Mouse (Mus musculus) myocyte (in vitro differentiated cells): ENCODE results near the gene Hspbp1. TPM values are rescaled to one million over a fixed set of nuclear protein-coding genes. Genes with fewer than 3 reads are reported as not detected.

Source experiments
- H3K27me3 ChIP-seq: one replicate; pipeline ENCODE4 v1.6.1; 2011; ENCODE audit not compliant: control insufficient read depth, insufficient read depth, insufficient read length
- H3K36me3 ChIP-seq: one replicate; pipeline ENCODE4 v1.6.1; 2011; ENCODE audit not compliant: control insufficient read depth, insufficient read depth
- H3K4me2 ChIP-seq: one replicate; pipeline ENCODE4 v1.6.1; 2011; ENCODE audit warnings: low read depth, control low read depth
- H3K4me3 ChIP-seq: one replicate; pipeline ENCODE4 v1.5.1; 2011; ENCODE audit warnings: mild to moderate bottlenecking, control low read depth, moderate library complexity
- H3K79me2 ChIP-seq: one replicate; pipeline ENCODE4 v1.6.1; 2011; ENCODE audit not compliant: control insufficient read depth, insufficient read depth
- H3ac ChIP-seq: one replicate; pipeline ENCODE4 v1.6.1; 2011; ENCODE audit not compliant: control insufficient read depth, insufficient read length
- CEBPB ChIP-seq: IDR thresholded peaks from 2 replicates; pipeline ENCODE4 v1.6.1; 2011; ENCODE audit warnings: mild to moderate bottlenecking, moderate library complexity; ENCODE audit not compliant: poor library complexity, insufficient read depth, severe bottlenecking
- E2F4 ChIP-seq: IDR thresholded peaks from one replicate; pipeline ENCODE4 v1.6.1; 2011; ENCODE audit warnings: mild to moderate bottlenecking, control low read depth, moderate library complexity; ENCODE audit not compliant: insufficient read depth
- MAX ChIP-seq: IDR thresholded peaks from one replicate; pipeline ENCODE4 v1.6.1; 2011; ENCODE audit warnings: low read depth, mild to moderate bottlenecking, control low read depth
- MYOD1 ChIP-seq, 3 experiments: IDR thresholded peaks; one replicate each; pipeline ENCODE4 v1.6.1; 2011; ENCODE audit warnings: control low read depth in 2 of 3, low read depth in 2 of 3, mild to moderate bottlenecking in 2 of 3, moderate library complexity in 1 of 3; ENCODE audit not compliant: insufficient read length in 2 of 3, control insufficient read depth in 1 of 3
- MYOG ChIP-seq, 3 experiments: IDR thresholded peaks; one replicate each; pipeline ENCODE4 v1.6.1; 2011; ENCODE audit warnings: control low read depth in 2 of 3, low read depth in 2 of 3, mild to moderate bottlenecking in 2 of 3; ENCODE audit not compliant: insufficient read length in 2 of 3, control insufficient read depth in 1 of 3, insufficient read depth in 1 of 3
- POLR2A ChIP-seq: IDR thresholded peaks from one replicate; pipeline ENCODE4 v1.6.1; 2011; ENCODE audit warnings: low read depth, mild to moderate bottlenecking, control low read depth, moderate library complexity; ENCODE audit not compliant: insufficient read length
- POLR2AphosphoS2 ChIP-seq: IDR thresholded peaks from one replicate; pipeline ENCODE4 v1.6.1; 2011; ENCODE audit warnings: low read depth, control low read depth; ENCODE audit not compliant: insufficient read length
- REST ChIP-seq: IDR thresholded peaks from one replicate; pipeline ENCODE4 v1.6.1; 2011; ENCODE audit warnings: mild to moderate bottlenecking, control low read depth, moderate library complexity; ENCODE audit not compliant: insufficient read depth, insufficient read length
- SRF ChIP-seq: IDR thresholded peaks from one replicate; pipeline ENCODE4 v1.6.1; 2011; ENCODE audit warnings: low read depth; ENCODE audit not compliant: control insufficient read depth, insufficient read length
- TCF12 ChIP-seq: IDR thresholded peaks from one replicate; pipeline ENCODE4 v1.6.1; 2011; ENCODE audit warnings: mild to moderate bottlenecking, control low read depth; ENCODE audit not compliant: poor library complexity, insufficient read depth, severe bottlenecking
- TCF3 ChIP-seq: IDR thresholded peaks from one replicate; pipeline ENCODE4 v1.6.1; 2011; ENCODE audit warnings: low read depth, control low read depth; ENCODE audit not compliant: insufficient read length
- USF1 ChIP-seq: IDR thresholded peaks from one replicate; pipeline ENCODE4 v1.6.1; 2011; ENCODE audit warnings: low read depth, mild to moderate bottlenecking, control low read depth, moderate library complexity
- polyA plus RNA-seq: library from polyadenylated mRNA; unstranded; fragments of >200 nt; fragmentation: generic; extraction: Trizol; gene quantifications from one replicate; pipeline ENCODE4 v1.2.1, GENCODE M21; 2012; ENCODE audit warnings: missing spikeins

Hspbp1 gene
- polyA plus RNA-seq, 1 experiment: 67.5 TPM

DNA sequence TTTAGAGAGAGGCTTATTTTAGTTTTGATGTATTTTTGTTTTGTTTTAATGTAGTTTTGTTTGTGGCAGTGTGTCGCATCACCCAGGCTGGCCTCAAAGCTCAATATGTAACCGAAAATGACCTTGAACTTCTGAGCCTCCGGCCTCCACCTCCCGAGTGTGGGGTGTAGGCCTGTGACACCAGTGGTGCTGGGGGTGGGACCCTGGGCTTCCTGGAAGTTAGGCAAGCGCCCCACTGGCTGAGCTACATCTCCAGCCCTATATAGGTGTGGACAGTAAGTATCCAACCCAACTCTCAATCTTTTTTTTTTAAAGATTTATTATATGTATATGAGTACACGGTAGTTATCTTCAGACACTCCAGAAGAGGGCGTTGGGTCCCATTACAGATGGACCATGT is 18.3 kb upstream of the Hspbp1 start:
- Histone ChIP-seq H3K36me3 (no peaks in the 10 kb centered on the region), H3K79me2 (no peaks in the 10 kb centered on the region), H3K27me3 (no peaks in the 10 kb centered on the region), H3K4me2 (no peak overlapping the region), H3K4me3 (no peak overlapping the region), H3ac (no peak overlapping the region)
- TF ChIP-seq TCF12: no peak
- TF ChIP-seq E2F4: no peak
- TF ChIP-seq POLR2A: no peak
- TF ChIP-seq SRF: no peak
- no peak for TF ChIP-seq POLR2AphosphoS2
- no peak for TF ChIP-seq TCF3
- no peak for TF ChIP-seq MYOG (IDR thresholded peaks at IDR 0.05; ENCODE audit: control insufficient read depth in 1 of 3, insufficient read depth in 1 of 3, insufficient read length in 2 of 3, low read depth in 2 of 3)
- TF ChIP-seq CEBPB: no peak
- TF ChIP-seq REST: no peak
- TF ChIP-seq USF1: no peak
- TF ChIP-seq MAX: no peak
- TF ChIP-seq MYOD1 (IDR thresholded peaks at IDR 0.05; ENCODE audit: control insufficient read depth in 1 of 3, insufficient read length in 2 of 3, low read depth in 2 of 3): no peak

DNA sequence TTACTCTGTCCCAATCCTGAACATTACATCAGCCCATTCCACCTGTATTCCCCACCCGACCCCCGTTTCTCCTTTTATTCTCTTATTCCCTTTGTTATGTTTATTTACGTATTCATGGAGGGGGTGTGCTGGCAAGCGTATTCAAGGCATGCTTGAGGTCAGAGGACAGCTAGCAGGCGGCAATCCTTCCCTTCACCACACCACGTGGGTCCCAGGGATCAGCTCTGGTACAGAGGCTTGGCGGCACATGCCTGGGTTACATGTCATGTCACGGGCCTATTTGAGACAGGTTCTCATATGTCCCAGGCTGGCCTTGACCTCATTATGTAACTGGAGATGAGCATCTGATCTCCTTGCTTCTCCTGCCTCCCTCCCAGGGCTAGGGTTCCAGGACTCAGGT is 17.5 kb upstream of the Hspbp1 start:
- no peak for TF ChIP-seq MAX
- no peak for TF ChIP-seq TCF12
- TF ChIP-seq POLR2A: no peak
- no peak for TF ChIP-seq SRF
- TF ChIP-seq POLR2AphosphoS2: no peak
- TF ChIP-seq MYOD1 (IDR thresholded peaks at IDR 0.05; ENCODE audit: control insufficient read depth in 1 of 3, insufficient read length in 2 of 3, low read depth in 2 of 3): no peak
- TF ChIP-seq REST: no peak
- no peak for TF ChIP-seq CEBPB
- TF ChIP-seq TCF3: no peak
- TF ChIP-seq E2F4: no peak
- no peak for TF ChIP-seq MYOG (IDR thresholded peaks at IDR 0.05; ENCODE audit: control insufficient read depth in 1 of 3, insufficient read depth in 1 of 3, insufficient read length in 2 of 3, low read depth in 2 of 3)
- no peak for TF ChIP-seq USF1
- Histone ChIP-seq H3K36me3 (no peaks in the 10 kb centered on the region), H3K27me3 (no peaks in the 10 kb centered on the region), H3ac (no peak overlapping the region), H3K4me2 (no peak overlapping the region), H3K4me3 (no peak overlapping the region), H3K79me2 (no peaks in the 10 kb centered on the region)

DNA sequence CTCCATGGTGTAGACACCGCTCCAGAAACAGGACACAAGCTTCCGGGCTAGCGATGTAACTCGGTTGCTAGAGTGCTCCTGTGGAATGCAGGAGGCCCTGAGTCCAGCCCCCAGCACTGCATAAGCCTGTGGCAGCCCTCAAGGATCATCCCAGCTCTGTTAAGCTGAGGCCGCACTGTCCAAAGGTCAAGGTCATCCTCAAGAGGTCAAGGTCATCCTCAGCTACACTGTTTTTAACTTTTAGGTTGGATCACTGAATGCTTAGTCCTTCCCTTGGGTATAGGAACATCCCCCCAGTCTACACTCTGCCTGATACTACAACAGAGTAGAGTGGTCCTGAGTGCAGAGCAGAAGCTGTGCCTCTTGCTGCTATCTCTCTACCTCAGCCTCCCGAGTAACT is 8.1 kb upstream of the Hspbp1 start:
- H3K36me3 ChIP-seq: no peaks in the 10 kb centered on the region
- H3K27me3 ChIP-seq: no peaks in the 10 kb centered on the region
- TF ChIP-seq MYOD1 (IDR thresholded peaks at IDR 0.05; ENCODE audit: control insufficient read depth in 1 of 3, insufficient read length in 2 of 3, low read depth in 2 of 3) (no peak), TCF3 (no peak)
- H3K4me3 ChIP-seq: no peak overlapping the region
- no peak overlapping the region for H3K4me2 ChIP-seq
- no peak overlapping the region for H3ac ChIP-seq
- H3K79me2 ChIP-seq: no peaks in the 10 kb centered on the region

DNA sequence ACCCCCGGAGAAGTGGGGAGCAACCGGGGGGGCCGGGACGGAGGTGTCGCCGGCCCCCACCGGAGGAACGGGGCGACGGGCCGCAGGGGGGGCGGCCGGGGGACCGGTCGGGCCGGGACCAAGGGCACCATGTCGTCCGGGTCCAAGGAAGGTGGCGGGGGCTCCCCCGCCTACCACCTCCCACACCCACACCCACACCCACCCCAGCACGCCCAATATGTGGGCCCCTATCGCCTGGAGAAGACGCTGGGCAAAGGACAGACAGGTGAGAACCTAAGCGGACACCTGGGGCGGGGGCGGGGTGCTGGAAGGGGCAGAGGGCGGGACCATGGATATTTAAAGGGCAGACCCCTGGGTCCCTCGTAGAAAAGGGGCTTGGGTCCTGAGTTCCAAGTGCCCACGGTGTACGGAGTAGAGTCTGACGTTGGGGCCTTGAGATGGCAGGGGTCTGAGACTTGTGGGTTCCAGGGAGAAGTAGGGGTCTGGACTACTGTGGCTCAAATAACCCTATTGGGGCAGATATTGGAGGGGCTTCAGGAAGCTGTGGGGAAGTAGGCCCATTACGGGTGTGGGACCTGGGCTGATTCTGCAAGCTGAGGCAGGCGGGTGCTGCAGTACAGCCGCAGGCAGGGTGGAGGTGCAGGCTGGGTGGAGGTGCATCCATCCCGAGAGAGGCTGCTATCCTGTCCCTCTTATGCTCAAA is 6.2 kb upstream of the Hspbp1 start:
- H3K27me3 ChIP-seq: no peaks in the 10 kb centered on the region
- peak overlapping the region; percentile 58 for H3K4me2 ChIP-seq
- H3ac ChIP-seq: no peak overlapping the region
- TF ChIP-seq E2F4 (no peak), POLR2A (no peak), TCF3 (no peak), MAX (no peak), USF1 (no peak), POLR2AphosphoS2 (no peak), MYOD1 (IDR thresholded peaks at IDR 0.05; ENCODE audit: control insufficient read depth in 1 of 3, insufficient read length in 2 of 3, low read depth in 2 of 3) (no peak), TCF12 (no peak), CEBPB (no peak), MYOG (IDR thresholded peaks at IDR 0.05; ENCODE audit: control insufficient read depth in 1 of 3, insufficient read depth in 1 of 3, insufficient read length in 2 of 3, low read depth in 2 of 3) (no peak), SRF (no peak), REST (no peak)
- no peaks in the 10 kb centered on the region for H3K36me3 ChIP-seq
- no peaks in the 10 kb centered on the region for H3K79me2 ChIP-seq
- H3K4me3 ChIP-seq: peak overlapping the region; percentile 13

DNA sequence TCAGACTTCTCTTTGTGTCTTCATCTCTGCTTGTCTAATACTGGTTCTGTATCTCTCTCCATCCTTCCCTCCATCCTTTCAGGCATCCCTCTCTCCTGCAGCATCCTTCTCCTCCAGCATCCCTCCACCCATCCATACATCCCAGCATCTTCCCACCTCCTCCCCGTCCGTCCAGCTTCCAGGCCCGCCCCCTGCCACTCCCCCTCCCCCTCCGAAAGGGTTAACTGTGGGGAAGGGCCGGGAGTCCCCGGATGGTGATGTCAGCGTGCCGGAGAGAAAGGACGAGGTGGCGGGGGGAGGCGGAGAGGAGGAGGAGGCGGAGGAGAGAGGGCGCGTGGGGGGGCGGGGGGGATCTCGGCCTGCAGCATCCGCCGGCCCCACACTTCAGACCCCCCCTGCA is 5.5 kb upstream of the Hspbp1 start, which contains the start of gene Brsk1:
Brsk1 (plus strand) TSS at position 218 of the 400 bp plus-strand sequence.
- no peaks in the 10 kb centered on the region for H3K36me3 ChIP-seq
- peak within 1 kb of the TSS; percentile 58 for H3K4me2 ChIP-seq
- peak within 1 kb of the TSS; percentile 13 for H3K4me3 ChIP-seq
- H3K79me2 ChIP-seq: no peaks in the 10 kb centered on the region
- TF ChIP-seq REST (no peak), MAX (no peak), E2F4 (no peak), POLR2AphosphoS2 (no peak), SRF (no peak), MYOD1 (IDR thresholded peaks at IDR 0.05; ENCODE audit: control insufficient read depth in 1 of 3, insufficient read length in 2 of 3, low read depth in 2 of 3) (no peak), TCF12 (no peak), CEBPB (no peak), USF1 (no peak), MYOG (IDR thresholded peaks at IDR 0.05; ENCODE audit: control insufficient read depth in 1 of 3, insufficient read depth in 1 of 3, insufficient read length in 2 of 3, low read depth in 2 of 3) (no peak), POLR2A (no peak), TCF3 (no peak)
- H3K27me3 ChIP-seq: no peaks in the 10 kb centered on the region
- no peak within 1 kb of the TSS for H3ac ChIP-seq
